Mouse (Mus musculus) frontal cortex, postnatal 14 days (tissue): Measurements from ENCODE around the gene Odf4.
A peak's percentile ranks its signal among the peaks of the same experiment; 100 is the strongest.

ENCODE experiments used
- DNase-seq, 2 experiments: peaks; one replicate each; pipeline ENCODE4 v3.0.0; 2022; ENCODE audit warnings: low spot score in 2 of 2

The Odf4 gene

GRCm38 (mm10) chr11:68902823-68903222, 24.1 kb downstream of the Odf4 start:
- DNase-seq: no peak

GRCm38 (mm10) chr11:68902367-68902766, 24.5 kb downstream of the Odf4 start:
- no peak for DNase-seq

- DNase-seq: no peak
Measured at GRCm38 (mm10) chr11:68902047-68902364, 24.9 kb downstream of the Odf4 start.

- peak; percentile 97 to 99 for DNase-seq
Measured at GRCm38 (mm10) chr11:68901351-68902046, 25.4 kb downstream of the Odf4 start, which contains the start of gene Rpl26. Gene Rpl26 (plus strand): TSS chr11:68901583.

GRCm38 (mm10) chr11:68900519-68901350, 26.1 kb downstream of the Odf4 start:
- DNase-seq: no peak

- no peak for DNase-seq
Measured at GRCm38 (mm10) chr11:68899815-68900214, 27.1 kb downstream of the Odf4 start.

- no peak for DNase-seq
Measured at GRCm38 (mm10) chr11:68898790-68899189, 28.1 kb downstream of the Odf4 start.

GRCm38 (mm10) chr11:68897838-68898237, 29.0 kb downstream of the Odf4 start:
- no peak for DNase-seq

- no peak for DNase-seq
Measured at GRCm38 (mm10) chr11:68897120-68897519, 29.8 kb downstream of the Odf4 start.

- no peak for DNase-seq
Measured at GRCm38 (mm10) chr11:68896247-68896646, 30.6 kb downstream of the Odf4 start.

- no peak for DNase-seq
Measured at GRCm38 (mm10) chr11:68893911-68894464, 32.9 kb downstream of the Odf4 start.

GRCm38 (mm10) chr11:68892233-68892832, 34.5 kb downstream of the Odf4 start:
- no peak for DNase-seq

GRCm38 (mm10) chr11:68891823-68892222, 35.1 kb downstream of the Odf4 start:
- no peak for DNase-seq

- no peak for DNase-seq
Measured at GRCm38 (mm10) chr11:68890625-68891024, 36.3 kb downstream of the Odf4 start.

GRCm38 (mm10) chr11:68888653-68889052, 38.2 kb downstream of the Odf4 start:
- no peak for DNase-seq

GRCm38 (mm10) chr11:68888253-68888652, 38.6 kb downstream of the Odf4 start, which contains the start of gene Rnf222:
Gene Rnf222 (plus strand): TSS chr11:68888553.
- DNase-seq: no peak

- DNase-seq: no peak
Measured at GRCm38 (mm10) chr11:68886091-68886490, 40.8 kb downstream of the Odf4 start.

- no peak for DNase-seq
Measured at GRCm38 (mm10) chr11:68884368-68884767, 42.5 kb downstream of the Odf4 start.

- DNase-seq: no peak
Measured at GRCm38 (mm10) chr11:68883843-68884242, 43.0 kb downstream of the Odf4 start.

- no peak for DNase-seq
Measured at GRCm38 (mm10) chr11:68882107-68882506, 44.8 kb downstream of the Odf4 start.

- DNase-seq: no peak
Measured at GRCm38 (mm10) chr11:68878811-68879210, 48.1 kb downstream of the Odf4 start.

GRCm38 (mm10) chr11:68874841-68875240, 52.0 kb downstream of the Odf4 start:
- peak in 1 of 2 experiments; percentile 39 for DNase-seq
